Mouse (Mus musculus): ENCODE measurements around the gene Klhl26. TPM values are rescaled to one million over a fixed set of nuclear protein-coding genes. Genes with fewer than 3 reads are reported as not detected.

Klhl26 gene
- polyA plus RNA-seq, 1 experiment from 2014 or later = 24.4 TPM

- DNase-seq (no peak), ATAC-seq (ENCODE audit: insufficient read depth) (no peak)
- WGBS = 73% methylated on average over 3 of the region's 3 CpGs
- H3K27ac ChIP-seq (ENCODE audit: low read depth) = no peak overlapping the region
- no peaks in the 10 kb centered on the region for H3K27me3 ChIP-seq (ENCODE audit: insufficient read depth, low read length)
- H3K4me3 ChIP-seq (ENCODE audit: low read depth, low read length) = no peak overlapping the region
- H3K9me3 ChIP-seq (ENCODE audit: low read depth, low read length) = no peaks in the 10 kb centered on the region
- TF ChIP-seq CTCF (IDR thresholded peaks at IDR 0.05; ENCODE audit: low read depth) = no peak
- H3K36me3 ChIP-seq (ENCODE audit: insufficient read depth) = no peaks in the 10 kb centered on the region
- no peak overlapping the region for H3K9ac ChIP-seq
- no peaks in the 10 kb centered on the region for H3K4me1 ChIP-seq (ENCODE audit: insufficient read depth)
- H3K4me2 ChIP-seq = no peak overlapping the region
Observed at GRCm38 (mm10) chr8:70458462-70458861, 18.3 kb downstream of the Klhl26 start.

GRCm38 (mm10) chr8:70457882-70458281 is 18.9 kb downstream of the Klhl26 start:
- Histone ChIP-seq H3K4me1 (ENCODE audit: insufficient read depth) (no peaks in the 10 kb centered on the region), H3K36me3 (ENCODE audit: insufficient read depth) (no peaks in the 10 kb centered on the region), H3K4me2 (no peak overlapping the region), H3K4me3 (ENCODE audit: low read depth, low read length) (no peak overlapping the region), H3K9ac (no peak overlapping the region), H3K27me3 (ENCODE audit: insufficient read depth, low read length) (no peaks in the 10 kb centered on the region), H3K27ac (ENCODE audit: low read depth) (no peak overlapping the region), H3K9me3 (ENCODE audit: low read depth, low read length) (no peaks in the 10 kb centered on the region)
- DNase-seq (no peak), ATAC-seq (ENCODE audit: insufficient read depth) (no peak)
- 88% methylated on average over 6 of the region's 6 CpGs for WGBS
- TF ChIP-seq CTCF (IDR thresholded peaks at IDR 0.05; ENCODE audit: low read depth) = no peak

GRCm38 (mm10) chr8:70456996-70457395 is 19.8 kb downstream of the Klhl26 start:
- no peak overlapping the region for H3K27ac ChIP-seq (ENCODE audit: low read depth)
- H3K4me3 ChIP-seq (ENCODE audit: low read depth, low read length) = no peak overlapping the region
- peaks cover 8% of the 10 kb centered on the region for H3K36me3 ChIP-seq (ENCODE audit: insufficient read depth)
- H3K9me3 ChIP-seq (ENCODE audit: low read depth, low read length) = no peaks in the 10 kb centered on the region
- H3K9ac ChIP-seq = no peak overlapping the region
- no peak for ATAC-seq (ENCODE audit: insufficient read depth)
- TF ChIP-seq CTCF (IDR thresholded peaks at IDR 0.05; ENCODE audit: low read depth) = no peak
- no peak overlapping the region for H3K4me2 ChIP-seq
- H3K4me1 ChIP-seq (ENCODE audit: insufficient read depth) = no peaks in the 10 kb centered on the region
- 92% methylated on average over 1 of the region's 1 CpGs for WGBS
- DNase-seq = no peak
- no peaks in the 10 kb centered on the region for H3K27me3 ChIP-seq (ENCODE audit: insufficient read depth, low read length)

GRCm38 (mm10) chr8:70453852-70454251 is 22.9 kb downstream of the Klhl26 start:
- H3K27ac ChIP-seq (ENCODE audit: low read depth) = peak overlapping the region; percentile 50; the same call in 1 of the 2 replicates
- 85% methylated on average over 5 of the region's 5 CpGs for WGBS
- DNase-seq = no peak
- H3K4me3 ChIP-seq (ENCODE audit: low read depth, low read length) = no peak overlapping the region
- no peaks in the 10 kb centered on the region for H3K9me3 ChIP-seq (ENCODE audit: low read depth, low read length)
- no peak overlapping the region for H3K4me2 ChIP-seq
- no peaks in the 10 kb centered on the region for H3K4me1 ChIP-seq (ENCODE audit: insufficient read depth)
- H3K36me3 ChIP-seq (ENCODE audit: insufficient read depth) = peaks cover 35% of the 10 kb centered on the region
- no peak for TF ChIP-seq CTCF (IDR thresholded peaks at IDR 0.05; ENCODE audit: low read depth)
- H3K9ac ChIP-seq = no peak overlapping the region
- ATAC-seq (ENCODE audit: insufficient read depth) = no peak
- H3K27me3 ChIP-seq (ENCODE audit: insufficient read depth, low read length) = no peaks in the 10 kb centered on the region

- peaks cover 35% of the 10 kb centered on the region for H3K36me3 ChIP-seq (ENCODE audit: insufficient read depth)
- H3K4me2 ChIP-seq = no peak overlapping the region
- no peaks in the 10 kb centered on the region for H3K4me1 ChIP-seq (ENCODE audit: insufficient read depth)
- H3K27ac ChIP-seq (ENCODE audit: low read depth) = no peak overlapping the region
- H3K9me3 ChIP-seq (ENCODE audit: low read depth, low read length) = no peaks in the 10 kb centered on the region
- H3K9ac ChIP-seq = no peak overlapping the region
- no peaks in the 10 kb centered on the region for H3K27me3 ChIP-seq (ENCODE audit: insufficient read depth, low read length)
- H3K4me3 ChIP-seq (ENCODE audit: low read depth, low read length) = no peak overlapping the region
- no peak for DNase-seq
- peak; percentile 25; the same call in 1 of the 2 replicates for TF ChIP-seq CTCF (IDR thresholded peaks at IDR 0.05; ENCODE audit: low read depth)
- WGBS = 54% methylated on average over 52 of the region's 52 CpGs
- ATAC-seq (ENCODE audit: insufficient read depth) = no peak
Observed at GRCm38 (mm10) chr8:70452196-70452966, 24.4 kb downstream of the Klhl26 start.

- H3K9me3 ChIP-seq (ENCODE audit: low read depth, low read length) = no peaks in the 10 kb centered on the region
- DNase-seq = peak; percentile 52
- TF ChIP-seq CTCF (IDR thresholded peaks at IDR 0.05; ENCODE audit: low read depth) = peak; percentile 26; the same call in 1 of the 2 replicates
- H3K4me3 ChIP-seq (ENCODE audit: low read depth, low read length) = no peak overlapping the region
- H3K27me3 ChIP-seq (ENCODE audit: insufficient read depth, low read length) = no peaks in the 10 kb centered on the region
- 55% methylated on average over 19 of the region's 19 CpGs for WGBS
- no peak overlapping the region for H3K9ac ChIP-seq
- peaks cover 35% of the 10 kb centered on the region for H3K36me3 ChIP-seq (ENCODE audit: insufficient read depth)
- H3K4me2 ChIP-seq = no peak overlapping the region
- H3K4me1 ChIP-seq (ENCODE audit: insufficient read depth) = no peaks in the 10 kb centered on the region
- ATAC-seq (ENCODE audit: insufficient read depth) = 0 out of 2 replicates have a peak, but pooled peaks have one; percentile 20
- peak overlapping the region; percentile 37; the same call in 1 of the 2 replicates for H3K27ac ChIP-seq (ENCODE audit: low read depth)
Observed at GRCm38 (mm10) chr8:70447639-70448420, 28.9 kb downstream of the Klhl26 start.

DNA sequence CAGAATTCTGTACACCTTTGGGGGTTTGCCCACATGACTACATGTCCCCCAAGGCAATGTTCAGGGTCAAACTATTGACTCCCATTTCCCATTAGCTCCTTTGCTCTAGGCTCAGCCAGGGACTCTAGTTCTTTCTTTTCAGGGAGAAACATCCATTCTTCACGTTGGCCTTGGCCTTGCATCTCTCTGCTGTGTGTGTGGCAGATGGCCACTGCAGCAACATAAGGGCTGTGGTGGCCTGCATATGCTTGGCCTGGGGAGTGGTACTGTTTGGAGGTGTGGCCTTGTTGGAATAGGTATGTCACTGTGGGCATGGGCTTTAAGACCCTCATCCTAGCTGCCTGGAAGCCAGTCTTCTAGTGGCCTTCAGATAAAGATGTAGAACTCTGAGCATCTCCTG is 30.8 kb downstream of the Klhl26 start:
- no peak for TF ChIP-seq CTCF (IDR thresholded peaks at IDR 0.05; ENCODE audit: low read depth)
- H3K9ac ChIP-seq = no peak overlapping the region
- H3K4me3 ChIP-seq (ENCODE audit: low read depth, low read length) = no peak overlapping the region
- no peak overlapping the region for H3K4me2 ChIP-seq
- no peak for DNase-seq
- H3K9me3 ChIP-seq (ENCODE audit: low read depth, low read length) = no peaks in the 10 kb centered on the region
- H3K4me1 ChIP-seq (ENCODE audit: insufficient read depth) = no peaks in the 10 kb centered on the region
- no peak for ATAC-seq (ENCODE audit: insufficient read depth)
- 84% methylated on average over 1 of the region's 1 CpGs for WGBS
- no peaks in the 10 kb centered on the region for H3K27me3 ChIP-seq (ENCODE audit: insufficient read depth, low read length)
- H3K36me3 ChIP-seq (ENCODE audit: insufficient read depth) = peaks cover 17% of the 10 kb centered on the region
- H3K27ac ChIP-seq (ENCODE audit: low read depth) = no peak overlapping the region

All from lung, embryonic 14.5 days (tissue).